Mouse (Mus musculus) cerebellum, adult 2 months (tissue): ENCODE data around the gene Cnpy1.

Experiments
- CTCF ChIP-seq: fragments of 200-500 bp; IDR thresholded peaks from 2 replicates; pipeline ENCODE4 v1.5.1; 2011; ENCODE audit warnings: low read depth, mild to moderate bottlenecking, control low read depth, low read length, moderate library complexity, borderline replicate concordance; ENCODE audit not compliant: insufficient read depth
- POLR2A ChIP-seq: fragments of 200-500 bp; IDR thresholded peaks from 2 replicates; pipeline ENCODE4 v1.6.1; 2011; ENCODE audit warnings: low read length, control low read depth, borderline replicate concordance; ENCODE audit not compliant: insufficient read depth

DNA sequence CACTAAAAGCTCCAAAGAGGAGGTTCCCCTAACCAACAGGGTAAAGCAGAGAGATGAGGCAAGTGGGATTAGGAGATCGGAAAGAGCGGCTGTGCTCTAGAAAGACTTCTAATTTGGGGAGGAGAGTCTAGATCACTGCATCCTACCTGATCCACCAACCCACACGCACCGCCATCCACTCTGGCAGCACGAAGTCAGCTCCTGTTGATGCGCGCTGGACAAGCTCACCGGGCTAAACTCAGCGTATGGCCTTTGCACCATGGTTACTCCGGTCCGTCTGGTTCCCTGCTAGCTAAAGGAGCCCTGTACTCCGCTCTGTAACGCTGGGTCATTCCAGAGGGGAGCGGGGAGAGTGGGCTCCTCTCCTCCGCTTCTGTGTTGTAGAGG, 86.5 kb downstream of the Cnpy1 start:
- TF ChIP-seq POLR2A (no peak), CTCF (no peak)
